Mouse (Mus musculus) CH12.LX (cell line): ENCODE measurements at regions not wholly inside any gene's neighbourhood (a gene's known extent, or its start where the extent isn't known, plus 50 kb on each side); places are given as distances from the start of the nearest gene placed in this dataset.

Source experiments
- DNase-seq: peaks from one replicate; pipeline ENCODE4 v3.0.0-alpha.2; 2013; ENCODE audit errors: extremely low read depth
- H3K27ac ChIP-seq: 2 replicates; pipeline ENCODE4 v1.5.1; 2012; ENCODE audit warnings: low read depth, mild to moderate bottlenecking, control low read depth, moderate library complexity; ENCODE audit not compliant: insufficient read depth
- H3K27me3 ChIP-seq: replicated peaks from 2 replicates; pipeline ENCODE3; 2012; ENCODE audit warnings: inconsistent platforms
- H3K36me3 ChIP-seq, 2 experiments: replicated peaks in 1 of 2; 2 replicates each; pipeline versions ENCODE3 to v1.6.1; 2012; ENCODE audit warnings: inconsistent platforms in 1 of 2, low read length in 1 of 2, mild to moderate bottlenecking in 1 of 2, mixed read lengths in 1 of 2, moderate library complexity in 1 of 2; ENCODE audit not compliant: control insufficient read depth in 1 of 2, insufficient read depth in 1 of 2
- H3K4me1 ChIP-seq, 2 experiments: 2 replicates each; pipeline ENCODE4 v1.6.1; 2012; ENCODE audit warnings: inconsistent platforms in 1 of 2, moderate library complexity in 1 of 2; ENCODE audit not compliant: insufficient read depth in 2 of 2, control insufficient read depth in 1 of 2
- H3K4me2 ChIP-seq: 2 replicates; pipeline ENCODE4 v1.6.1; 2012; ENCODE audit warnings: low read depth, mild to moderate bottlenecking, control low read depth; ENCODE audit not compliant: poor library complexity, insufficient read depth, severe bottlenecking
- H3K4me3 ChIP-seq, 3 experiments: fragments of 150-350 bp in 1 of 3; sonication (generic) in 1 of 3; replicated peaks in 1 of 3; 2 replicates each; pipeline versions ENCODE3 to v1.5.1; 2011 to 2012; ENCODE audit warnings: low read depth in 2 of 3, low read length in 2 of 3, mild to moderate bottlenecking in 2 of 3, moderate library complexity in 2 of 3, control low read depth in 1 of 3, improper control_type of control experiment in 1 of 3, inconsistent platforms in 1 of 3, mixed read lengths in 1 of 3; ENCODE audit not compliant: poor library complexity in 1 of 3
- H3K79me2 ChIP-seq: replicated peaks from 2 replicates; pipeline ENCODE4 v1.6.1; 2012; ENCODE audit warnings: mild to moderate bottlenecking, moderate library complexity; ENCODE audit not compliant: control insufficient read depth, poor library complexity, insufficient read depth, severe bottlenecking; ENCODE audit errors: extremely low read depth
- H3K9ac ChIP-seq: 2 replicates; pipeline ENCODE4 v1.6.1; 2012; ENCODE audit warnings: low read depth, mild to moderate bottlenecking, control low read depth, moderate library complexity; ENCODE audit not compliant: insufficient read depth
- H3K9me3 ChIP-seq: replicated peaks from 2 replicates; pipeline ENCODE3; 2012; ENCODE audit warnings: low read length, inconsistent platforms, mixed read lengths
- CTCF ChIP-seq, 2 experiments: IDR thresholded peaks in 1 of 2; conservative IDR thresholded peaks in 1 of 2; 2 replicates each; pipeline ENCODE4 v1.5.1; 2011 to 2012; ENCODE audit warnings: low read depth in 2 of 2, low read length in 2 of 2, improper control_type of control experiment in 1 of 2, inconsistent platforms in 1 of 2, mild to moderate bottlenecking in 1 of 2, moderate library complexity in 1 of 2
- ETS1 ChIP-seq: conservative IDR thresholded peaks from 2 replicates; pipeline ENCODE4 v1.6.1; 2012; ENCODE audit warnings: low read depth, mild to moderate bottlenecking, inconsistent platforms, low read length, improper control_type of control experiment, moderate library complexity
- GABPA ChIP-seq: IDR thresholded peaks from 2 replicates; pipeline ENCODE4 v1.6.1; 2012; ENCODE audit warnings: low read depth, low read length, improper control_type of control experiment, inconsistent platforms; ENCODE audit not compliant: insufficient replicate concordance
- JUN ChIP-seq: IDR thresholded peaks from 2 replicates; pipeline ENCODE4 v1.6.1; 2011; ENCODE audit warnings: low read depth, mild to moderate bottlenecking, low read length, improper control_type of control experiment, moderate library complexity; ENCODE audit not compliant: insufficient read depth
- JUND ChIP-seq: conservative IDR thresholded peaks from 2 replicates; pipeline ENCODE4 v1.6.1; 2011; ENCODE audit warnings: low read depth, low read length, improper control_type of control experiment
- MAX ChIP-seq: IDR thresholded peaks from 2 replicates; pipeline ENCODE4 v1.6.1; 2011; ENCODE audit warnings: low read length, improper control_type of control experiment
- POLR2AphosphoS2 ChIP-seq: IDR thresholded peaks from 2 replicates; pipeline ENCODE4 v1.6.1; 2011; ENCODE audit warnings: low read depth, low read length, improper control_type of control experiment
- RAD21 ChIP-seq: IDR thresholded peaks from 2 replicates; pipeline ENCODE4 v1.6.1; 2011; ENCODE audit warnings: low read depth, mild to moderate bottlenecking, low read length, improper control_type of control experiment, moderate library complexity
- RCOR1 ChIP-seq: conservative IDR thresholded peaks from 2 replicates; pipeline ENCODE4 v1.6.1; 2012; ENCODE audit warnings: low read depth, mild to moderate bottlenecking, inconsistent platforms, low read length, improper control_type of control experiment
- SIN3A ChIP-seq: IDR thresholded peaks from 2 replicates; pipeline ENCODE4 v1.6.1; 2012; ENCODE audit warnings: low read length, improper control_type of control experiment, inconsistent platforms
- SMC3 ChIP-seq: IDR thresholded peaks from 2 replicates; pipeline ENCODE4 v1.6.1; 2011; ENCODE audit warnings: low read depth, low read length, improper control_type of control experiment
- UBTF ChIP-seq: IDR thresholded peaks from 2 replicates; pipeline ENCODE4 v1.6.1; 2012; ENCODE audit warnings: low read depth, mild to moderate bottlenecking, inconsistent platforms, low read length, improper control_type of control experiment, moderate library complexity
- USF1 ChIP-seq: IDR thresholded peaks from 2 replicates; pipeline ENCODE4 v1.6.1; 2014; ENCODE audit warnings: low read depth, mild to moderate bottlenecking, inconsistent platforms, low read length, improper control_type of control experiment
- ZMIZ1 ChIP-seq: IDR thresholded peaks from 2 replicates; pipeline ENCODE4 v1.6.1; 2012; ENCODE audit warnings: low read depth, mild to moderate bottlenecking, inconsistent platforms, low read length, improper control_type of control experiment
- ZNF384 ChIP-seq: IDR thresholded peaks from 2 replicates; pipeline ENCODE4 v1.6.1; 2012; ENCODE audit warnings: low read depth, low read length, improper control_type of control experiment, inconsistent platforms
- dilution Hi-C: fragments of 300-500 bp; cut with MboI; formaldehyde crosslinking; loops from 2 replicates; pipeline ENCODE4 v1.14.3; 2020; ENCODE audit warnings: low sequenced_read_pairs; ENCODE audit not compliant: extremely low pct_unique_long_range_greater_than_20kb, extremely low pct_ligation_motif_present
- in situ Hi-C: fragments of 300-500 bp; cut with MboI; formaldehyde crosslinking; loops from 3 replicates; pipeline ENCODE4 v1.14.3; 2019; ENCODE audit warnings: low sequenced_read_pairs, low pct_ligation_motif_present, low pct_unique_long_range_greater_than_20kb, mixed read lengths

- H3K4me1 ChIP-seq = peaks cover 0 to 7% of the 10 kb centered on the region in 2 experiments; a peak in 1 of 4 replicates
- no peak overlapping the region for H3K27ac ChIP-seq
- TF ChIP-seq POLR2AphosphoS2 (no peak), RAD21 (no peak; the same call in none of the 2 replicates), SIN3A (no peak), ZMIZ1 (no peak), JUN (no peak), UBTF (no peak), SMC3 (peak; percentile 35), ZNF384 (no peak), JUND (no peak), USF1 (no peak), MAX (no peak), CTCF (conservative IDR thresholded peaks at IDR 0.05 in 1 of 2, IDR thresholded peaks at IDR 0.05 in 1 of 2; ENCODE audit: low read depth in 2 of 2, low read length in 2 of 2) (peak in 1 of 2 experiments; percentile 50; a peak in 2 of 4 replicates)
- H3K9ac ChIP-seq = no peak overlapping the region
- peaks cover 7% of the 10 kb centered on the region for H3K9me3 ChIP-seq
- H3K4me2 ChIP-seq = no peak overlapping the region
- peaks cover 5% of the 10 kb centered on the region for H3K27me3 ChIP-seq
- in situ Hi-C loops (loop anchor here (25.0 kb wide), 1 partner anchor 301 kb away; no protein-coding TSS in a partner anchor), dilution Hi-C loops (no loop called here)
- no peak overlapping the region for H3K4me3 ChIP-seq
- DNase-seq = no peak
- H3K36me3 ChIP-seq = no peaks in the 10 kb centered on the region
- H3K79me2 ChIP-seq = no peaks in the 10 kb centered on the region
Observed at GRCm38 (mm10) chr5:100238287-100239036, 78.9 kb upstream of the Tmem150c start.

GRCm38 (mm10) chr5:100237674-100238278 is 78.2 kb upstream of the Tmem150c start:
- peaks cover 2% of the 10 kb centered on the region for H3K27me3 ChIP-seq
- TF ChIP-seq GABPA (no peak), ZMIZ1 (no peak), SMC3 (no peak), RCOR1 (no peak), ETS1 (no peak)
- DNase-seq = no peak

More at GRCm38 (mm10) chr5:100237674-100238278, 78.2 kb upstream of the Tmem150c start:
- Histone ChIP-seq H3K9me3 (peaks cover 7% of the 10 kb centered on the region), H3K27ac (no peak overlapping the region), H3K4me3 (no peak overlapping the region), H3K4me1 (peaks cover 0 to 7% of the 10 kb centered on the region in 2 experiments; a peak in 1 of 4 replicates), H3K4me2 (no peak overlapping the region), H3K79me2 (no peaks in the 10 kb centered on the region), H3K36me3 (no peaks in the 10 kb centered on the region), H3K9ac (no peak overlapping the region)
- dilution Hi-C loops (no loop called here), in situ Hi-C loops (loop anchor here (25.0 kb wide), 1 partner anchor 300 kb away; no protein-coding TSS in a partner anchor)
